Mouse (Mus musculus): Measurements from ENCODE around the gene Lmnb2. TPM values are rescaled to one million over a fixed set of nuclear protein-coding genes. Genes with fewer than 3 reads are reported as not detected.

The Lmnb2 gene
- polyA plus RNA-seq, 1 experiment: 44.2 TPM

DNA sequence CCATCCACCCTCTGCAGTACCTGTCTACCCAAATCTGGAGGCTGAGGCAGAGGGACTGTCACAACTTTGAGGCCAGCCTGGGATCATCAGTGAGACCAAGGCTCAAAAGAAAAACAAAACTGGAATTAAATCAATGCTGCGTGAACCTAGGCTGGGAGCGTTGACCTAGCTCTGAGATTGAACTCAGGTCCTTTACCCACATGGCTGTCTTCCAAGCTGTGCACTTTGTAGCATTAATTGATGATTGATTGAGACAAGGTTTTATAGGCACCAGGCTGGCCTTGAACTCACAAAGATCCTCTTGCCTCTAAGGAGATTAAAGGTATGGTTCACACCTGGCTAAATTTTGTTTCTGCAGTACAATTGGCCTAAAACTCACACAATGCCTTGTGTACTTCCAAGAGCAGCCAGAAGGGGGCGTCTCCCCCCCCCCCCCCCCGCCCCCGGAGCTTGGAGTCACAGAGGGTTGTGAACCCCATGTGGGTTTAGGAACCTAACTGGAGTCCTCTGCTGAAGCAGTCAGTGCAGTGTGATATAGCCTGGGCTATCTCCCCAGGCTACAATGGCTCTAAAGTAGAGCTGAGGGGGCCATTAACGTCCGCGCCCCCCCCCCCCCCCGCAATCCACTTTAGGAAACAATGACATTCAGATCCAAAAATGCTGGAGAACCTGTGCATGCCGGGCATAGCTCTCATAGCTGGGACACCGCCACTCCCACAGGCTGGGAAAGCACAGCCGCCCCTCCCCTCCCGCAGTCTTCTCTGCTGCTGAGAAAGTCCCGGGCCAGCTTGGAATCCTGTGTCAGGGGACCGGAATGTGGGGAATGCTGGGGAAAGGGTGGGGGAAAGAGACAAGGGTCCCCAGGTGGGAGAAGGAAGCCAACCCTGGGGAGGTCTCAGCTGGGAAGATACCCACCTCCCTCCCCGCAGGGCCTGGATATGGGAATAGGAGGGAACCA, 42.8 kb upstream of the Lmnb2 start:
- no peak for DNase-seq
- H3K4me1 ChIP-seq (replicated peaks; ENCODE audit: control insufficient read depth, insufficient read depth, low read length): peaks cover 10% of the 10 kb centered on the region
- WGBS: 45% methylated on average over 16 of the region's 16 CpGs

DNA sequence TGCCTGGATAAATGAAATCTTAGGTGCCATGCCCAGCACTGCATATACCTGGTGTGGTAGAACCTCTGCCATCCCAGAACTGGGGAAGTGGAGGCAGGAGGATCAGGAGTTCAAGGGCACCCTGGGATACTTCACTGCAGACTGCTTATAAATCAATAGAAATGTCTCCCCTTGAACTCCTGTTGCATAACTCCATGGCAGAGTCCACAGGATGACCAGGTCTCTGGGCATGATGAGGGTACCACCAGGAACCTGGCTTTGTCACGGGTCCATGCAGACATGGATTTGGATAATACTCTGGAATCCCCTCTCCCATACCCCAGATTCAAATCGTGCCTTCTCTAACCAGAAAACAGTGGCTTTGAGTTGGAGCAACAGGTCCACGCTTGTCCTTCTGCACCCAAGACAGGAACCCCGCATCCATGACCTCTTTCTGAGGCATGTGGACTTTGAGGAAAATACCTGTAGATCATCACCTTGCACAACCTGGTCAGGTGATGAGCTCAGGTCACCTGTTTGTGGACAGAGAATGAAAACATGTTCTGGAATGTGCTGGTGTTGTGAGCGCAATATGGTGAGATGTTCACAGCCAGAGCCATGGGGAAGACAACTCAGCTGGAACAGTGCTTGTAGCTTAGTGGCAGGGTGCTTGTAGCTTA, 41.1 kb upstream of the Lmnb2 start:
- no peak overlapping the region for H3K4me3 ChIP-seq (ENCODE audit: control insufficient read depth, insufficient read depth, low read length)
- no peak for DNase-seq
- H3K36me3 ChIP-seq (ENCODE audit: control insufficient read depth, insufficient read depth, low read length): no peaks in the 10 kb centered on the region
- no peak for TF ChIP-seq POLR2A (IDR thresholded peaks at IDR 0.05; ENCODE audit: control insufficient read depth, extremely low read depth, insufficient read depth, low read length, poor library complexity)
- TF ChIP-seq CTCF (IDR thresholded peaks at IDR 0.05; ENCODE audit: borderline replicate concordance, control insufficient read depth, extremely low read depth, insufficient read depth, low read length, poor library complexity): no peak
- 94% methylated on average over 5 of the region's 5 CpGs for WGBS
- peaks cover 11% of the 10 kb centered on the region for H3K4me1 ChIP-seq (replicated peaks; ENCODE audit: control insufficient read depth, insufficient read depth, low read length)
- no peak overlapping the region for H3K27ac ChIP-seq (ENCODE audit: control insufficient read depth, insufficient read depth, low read length)
- H3K27me3 ChIP-seq (ENCODE audit: control insufficient read depth, insufficient read depth, low read length): no peaks in the 10 kb centered on the region

More for the DNA sequence above, 42.8 kb upstream of the Lmnb2 start:
- TF ChIP-seq POLR2A (IDR thresholded peaks at IDR 0.05; ENCODE audit: control insufficient read depth, extremely low read depth, insufficient read depth, low read length, poor library complexity) (no peak), CTCF (IDR thresholded peaks at IDR 0.05; ENCODE audit: borderline replicate concordance, control insufficient read depth, extremely low read depth, insufficient read depth, low read length, poor library complexity) (peak; percentile 36; the same call in 1 of the 2 replicates)
- Histone ChIP-seq H3K27me3 (ENCODE audit: control insufficient read depth, insufficient read depth, low read length) (no peaks in the 10 kb centered on the region), H3K27ac (ENCODE audit: control insufficient read depth, insufficient read depth, low read length) (no peak overlapping the region), H3K4me3 (ENCODE audit: control insufficient read depth, insufficient read depth, low read length) (no peak overlapping the region), H3K36me3 (ENCODE audit: control insufficient read depth, insufficient read depth, low read length) (no peaks in the 10 kb centered on the region)

DNA sequence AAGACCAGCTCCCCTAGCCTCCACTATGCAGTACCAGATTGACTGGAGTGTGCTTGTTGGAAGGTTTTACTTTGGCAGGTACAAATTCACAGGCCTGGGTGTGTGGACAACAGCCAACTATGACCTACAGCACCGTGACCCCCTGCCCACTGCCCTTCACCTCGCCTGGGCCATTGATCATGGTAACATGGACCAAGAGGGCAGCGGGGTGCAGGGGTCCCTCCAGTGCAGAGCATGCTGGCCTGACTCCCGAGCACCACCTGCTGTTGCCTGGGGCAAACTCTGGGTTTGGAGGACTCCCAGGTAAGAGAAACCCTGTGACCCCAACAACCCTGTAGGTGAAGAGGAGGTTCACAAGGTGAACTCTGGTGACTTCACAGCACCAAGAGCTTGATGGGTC, 39.7 kb upstream of the Lmnb2 start:
- H3K4me1 ChIP-seq (replicated peaks; ENCODE audit: control insufficient read depth, insufficient read depth, low read length): peaks cover 11% of the 10 kb centered on the region
- 88% methylated on average over 4 of the region's 4 CpGs for WGBS
- H3K27ac ChIP-seq (ENCODE audit: control insufficient read depth, insufficient read depth, low read length): no peak overlapping the region
- TF ChIP-seq POLR2A (IDR thresholded peaks at IDR 0.05; ENCODE audit: control insufficient read depth, extremely low read depth, insufficient read depth, low read length, poor library complexity) (no peak), CTCF (IDR thresholded peaks at IDR 0.05; ENCODE audit: borderline replicate concordance, control insufficient read depth, extremely low read depth, insufficient read depth, low read length, poor library complexity) (no peak)
- H3K27me3 ChIP-seq (ENCODE audit: control insufficient read depth, insufficient read depth, low read length): no peaks in the 10 kb centered on the region
- no peak overlapping the region for H3K4me3 ChIP-seq (ENCODE audit: control insufficient read depth, insufficient read depth, low read length)
- no peak for DNase-seq
- no peaks in the 10 kb centered on the region for H3K36me3 ChIP-seq (ENCODE audit: control insufficient read depth, insufficient read depth, low read length)

DNA sequence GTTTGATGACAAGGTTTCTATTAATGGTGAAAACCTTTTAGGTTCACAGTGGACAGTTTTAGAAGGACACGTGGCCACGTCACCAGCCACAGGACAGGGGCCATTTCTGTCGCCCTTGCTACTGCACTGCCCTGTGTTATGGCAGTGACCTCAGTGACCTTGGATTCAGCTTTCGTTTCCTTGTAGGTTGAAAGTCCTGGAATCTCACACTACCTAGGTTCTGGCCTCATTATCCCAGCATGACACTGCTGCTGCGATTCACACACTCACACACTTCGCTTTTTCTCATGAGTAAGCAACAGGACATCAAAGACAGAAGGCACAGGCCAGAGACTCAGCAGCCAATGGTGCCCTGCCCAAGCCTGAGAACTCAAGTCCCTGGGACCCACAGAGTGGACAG, 38.9 kb upstream of the Lmnb2 start:
- WGBS: 89% methylated on average over 6 of the region's 6 CpGs
- H3K27ac ChIP-seq (ENCODE audit: control insufficient read depth, insufficient read depth, low read length): no peak overlapping the region
- H3K36me3 ChIP-seq (ENCODE audit: control insufficient read depth, insufficient read depth, low read length): no peaks in the 10 kb centered on the region
- no peak for DNase-seq
- no peaks in the 10 kb centered on the region for H3K27me3 ChIP-seq (ENCODE audit: control insufficient read depth, insufficient read depth, low read length)
- H3K4me1 ChIP-seq (replicated peaks; ENCODE audit: control insufficient read depth, insufficient read depth, low read length): peaks cover 16% of the 10 kb centered on the region
- no peak overlapping the region for H3K4me3 ChIP-seq (ENCODE audit: control insufficient read depth, insufficient read depth, low read length)
- no peak for TF ChIP-seq POLR2A (IDR thresholded peaks at IDR 0.05; ENCODE audit: control insufficient read depth, extremely low read depth, insufficient read depth, low read length, poor library complexity)
- no peak for TF ChIP-seq CTCF (IDR thresholded peaks at IDR 0.05; ENCODE audit: borderline replicate concordance, control insufficient read depth, extremely low read depth, insufficient read depth, low read length, poor library complexity)

DNA sequence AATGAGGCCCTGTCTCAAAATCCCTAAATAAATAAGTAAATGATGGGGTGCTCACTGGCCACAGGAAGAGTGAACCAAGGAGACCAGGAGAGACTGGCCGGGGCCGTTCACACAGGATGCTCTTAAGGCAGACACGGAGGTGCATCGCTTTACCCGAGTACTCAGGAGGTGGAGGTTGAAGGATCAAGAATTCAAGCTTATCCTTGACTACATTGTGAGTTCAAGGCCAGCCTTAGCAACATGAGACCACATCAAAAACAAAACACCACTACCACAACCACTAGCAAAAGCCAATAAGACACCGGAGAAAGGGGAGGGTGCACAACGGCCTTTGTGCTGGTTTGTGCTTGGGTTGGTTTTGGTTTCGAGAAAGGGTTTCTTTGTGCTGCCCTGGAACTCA, 38.3 kb upstream of the Lmnb2 start:
- no peak overlapping the region for H3K27ac ChIP-seq (ENCODE audit: control insufficient read depth, insufficient read depth, low read length)
- no peak overlapping the region for H3K4me3 ChIP-seq (ENCODE audit: control insufficient read depth, insufficient read depth, low read length)
- DNase-seq: no peak
- H3K36me3 ChIP-seq (ENCODE audit: control insufficient read depth, insufficient read depth, low read length): no peaks in the 10 kb centered on the region
- 29% methylated on average over 8 of the region's 8 CpGs for WGBS
- no peaks in the 10 kb centered on the region for H3K27me3 ChIP-seq (ENCODE audit: control insufficient read depth, insufficient read depth, low read length)
- H3K4me1 ChIP-seq (replicated peaks; ENCODE audit: control insufficient read depth, insufficient read depth, low read length): peaks cover 16% of the 10 kb centered on the region
- TF ChIP-seq POLR2A (IDR thresholded peaks at IDR 0.05; ENCODE audit: control insufficient read depth, extremely low read depth, insufficient read depth, low read length, poor library complexity): no peak
- TF ChIP-seq CTCF (IDR thresholded peaks at IDR 0.05; ENCODE audit: borderline replicate concordance, control insufficient read depth, extremely low read depth, insufficient read depth, low read length, poor library complexity): no peak

DNA sequence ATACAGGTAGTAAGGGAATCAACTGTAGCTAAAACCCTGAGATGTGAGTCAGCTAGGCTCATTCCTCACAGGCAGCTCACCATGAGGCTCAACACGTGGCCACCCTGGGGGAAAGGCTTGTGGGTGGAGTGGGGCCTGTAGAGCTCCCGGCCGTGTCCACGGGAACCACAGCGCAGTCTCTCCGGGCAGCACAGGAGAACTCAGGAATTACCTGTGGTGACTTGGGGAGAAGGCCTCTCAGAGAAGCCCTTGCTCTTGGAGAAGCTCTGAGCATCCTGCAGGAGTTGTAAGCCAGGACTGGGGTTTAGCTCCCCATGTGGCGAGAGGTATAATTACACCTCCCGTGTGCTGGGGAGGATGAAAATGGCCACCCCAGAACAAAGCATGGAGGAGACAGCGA, 37.5 kb upstream of the Lmnb2 start:
- Histone ChIP-seq H3K27ac (ENCODE audit: control insufficient read depth, insufficient read depth, low read length) (no peak overlapping the region), H3K36me3 (ENCODE audit: control insufficient read depth, insufficient read depth, low read length) (no peaks in the 10 kb centered on the region), H3K4me1 (replicated peaks; ENCODE audit: control insufficient read depth, insufficient read depth, low read length) (peaks cover 16% of the 10 kb centered on the region), H3K4me3 (ENCODE audit: control insufficient read depth, insufficient read depth, low read length) (no peak overlapping the region), H3K27me3 (ENCODE audit: control insufficient read depth, insufficient read depth, low read length) (no peaks in the 10 kb centered on the region)
- 32% methylated on average over 9 of the region's 9 CpGs for WGBS
- no peak for TF ChIP-seq POLR2A (IDR thresholded peaks at IDR 0.05; ENCODE audit: control insufficient read depth, extremely low read depth, insufficient read depth, low read length, poor library complexity)
- TF ChIP-seq CTCF (IDR thresholded peaks at IDR 0.05; ENCODE audit: borderline replicate concordance, control insufficient read depth, extremely low read depth, insufficient read depth, low read length, poor library complexity): peak; percentile 74; the same call in 1 of the 2 replicates
- DNase-seq: peak; percentile 60

Measured in thymus, adult 2 months (tissue).